Mouse (Mus musculus): ENCODE results near the gene Apoa5. TPM values are rescaled to one million over a fixed set of nuclear protein-coding genes. Genes with fewer than 3 reads are reported as not detected.

Gene Apoa5
- polyA plus RNA-seq, 1 experiment from 2014 or later, result 0.08 TPM

DNA sequence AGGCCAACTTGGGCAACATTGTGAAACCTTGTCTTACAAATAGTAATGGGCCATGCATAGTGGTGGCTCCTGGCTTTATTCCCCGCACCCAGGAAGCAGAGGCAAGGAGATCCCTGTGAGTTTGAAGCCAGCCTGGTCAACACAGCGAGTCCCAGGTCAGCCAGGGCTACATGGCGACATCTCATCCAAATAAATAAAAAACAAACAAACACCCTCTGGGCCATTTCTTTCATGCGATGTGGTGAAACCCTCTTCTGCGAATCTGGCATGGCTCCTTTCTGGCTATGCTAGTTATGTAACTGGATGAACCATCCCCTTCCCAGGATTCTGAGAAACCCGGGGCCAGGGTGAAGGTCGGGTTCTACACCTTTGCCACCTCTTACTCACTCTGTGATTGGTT, 12.3 kb upstream of the Apoa5 start:
- Histone ChIP-seq H3K27me3 (ENCODE audit: control insufficient read depth, insufficient read depth, low read length) (no peaks in the 10 kb centered on the region), H3K4me2 (ENCODE audit: low read depth, severe bottlenecking) (no peak overlapping the region), H3K9me3 (ENCODE audit: control insufficient read depth, low read length) (no peaks in the 10 kb centered on the region), H3K4me3 (ENCODE audit: low read depth, low read length) (no peak overlapping the region), H3K27ac (replicated peaks; ENCODE audit: low read depth, low read length) (no peak overlapping the region), H3K9ac (ENCODE audit: low read length) (no peak overlapping the region), H3K36me3 (ENCODE audit: control insufficient read depth, insufficient read depth, low read length) (no peaks in the 10 kb centered on the region), H3K4me1 (ENCODE audit: control insufficient read depth, insufficient read depth, low read length) (no peaks in the 10 kb centered on the region)
- no peak for DNase-seq (ENCODE audit: low spot score)
- WGBS, result 85% methylated on average over 7 of the region's 7 CpGs
- ATAC-seq (ENCODE audit: insufficient number of reproducible peaks, low FRiP score, low TSS enrichment, low read depth), result no peak

DNA sequence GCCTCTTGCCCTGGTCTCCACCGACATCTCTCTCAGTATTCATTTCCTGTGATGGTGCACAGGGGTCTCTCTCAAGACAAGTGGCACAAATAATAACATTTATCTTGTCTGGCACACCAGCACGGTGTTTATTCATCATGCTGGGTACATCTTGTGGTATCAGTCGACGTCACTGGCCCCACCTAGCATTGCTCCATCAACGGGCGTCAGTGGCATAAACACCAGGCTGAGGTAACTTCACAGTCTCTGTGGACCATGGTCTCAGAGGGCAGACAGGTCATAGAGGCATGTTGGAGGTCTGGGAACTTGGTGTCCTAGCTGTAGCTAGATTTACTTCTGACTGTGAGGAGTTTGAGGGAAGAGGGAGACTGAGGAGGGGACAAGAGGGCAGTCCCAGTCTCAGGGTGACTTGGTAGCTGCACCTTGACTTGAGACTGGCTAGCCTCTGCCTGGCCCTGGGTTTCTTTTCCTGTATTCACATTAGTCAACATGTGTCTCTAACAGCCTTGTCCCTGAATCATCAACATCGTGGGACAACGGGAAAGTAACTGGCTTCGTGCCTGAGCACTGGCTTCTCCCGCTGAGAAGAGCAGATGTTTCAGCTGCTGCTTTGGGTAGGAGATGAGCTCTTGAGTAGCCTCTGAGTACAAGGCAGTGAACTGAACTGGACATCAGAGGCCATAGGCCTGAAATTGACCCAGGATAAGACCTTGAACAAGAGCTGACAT, 11.6 kb upstream of the Apoa5 start:
- no peak overlapping the region for H3K4me3 ChIP-seq (ENCODE audit: low read depth, low read length)
- no peak overlapping the region for H3K4me2 ChIP-seq (ENCODE audit: low read depth, severe bottlenecking)
- H3K36me3 ChIP-seq (ENCODE audit: control insufficient read depth, insufficient read depth, low read length), result no peaks in the 10 kb centered on the region
- WGBS, result 87% methylated on average over 10 of the region's 10 CpGs
- no peak for DNase-seq (ENCODE audit: low spot score)
- no peaks in the 10 kb centered on the region for H3K9me3 ChIP-seq (ENCODE audit: control insufficient read depth, low read length)
- no peak for ATAC-seq (ENCODE audit: insufficient number of reproducible peaks, low FRiP score, low TSS enrichment, low read depth)
- H3K27me3 ChIP-seq (ENCODE audit: control insufficient read depth, insufficient read depth, low read length), result no peaks in the 10 kb centered on the region
- no peak overlapping the region for H3K9ac ChIP-seq (ENCODE audit: low read length)
- no peak overlapping the region for H3K27ac ChIP-seq (replicated peaks; ENCODE audit: low read depth, low read length)
- no peaks in the 10 kb centered on the region for H3K4me1 ChIP-seq (ENCODE audit: control insufficient read depth, insufficient read depth, low read length)

GRCm38 (mm10) chr9:46257546-46257945, 10.9 kb upstream of the Apoa5 start:
- H3K27ac ChIP-seq (replicated peaks; ENCODE audit: low read depth, low read length), result no peak overlapping the region

DNA sequence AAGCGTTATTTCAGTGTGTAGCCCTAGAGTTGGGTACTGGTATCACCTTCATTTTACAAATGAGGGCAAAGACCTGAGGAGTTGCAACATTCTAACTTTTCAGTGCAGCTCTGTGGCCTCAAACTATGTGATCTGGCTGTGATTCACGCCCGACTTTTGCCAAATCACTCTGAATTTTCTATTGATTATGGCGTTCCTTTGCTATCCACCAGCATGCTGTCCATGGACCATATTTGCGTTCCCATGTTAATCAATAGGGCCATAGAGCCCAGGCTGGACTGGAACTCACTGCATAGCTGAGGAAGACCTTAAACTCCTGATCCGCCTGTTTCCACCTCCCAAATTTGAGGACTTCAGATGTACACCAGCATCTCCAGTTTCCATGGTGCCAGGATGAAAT, 9.3 kb upstream of the Apoa5 start:
- no peak overlapping the region for H3K27ac ChIP-seq (replicated peaks; ENCODE audit: low read depth, low read length)
- H3K4me3 ChIP-seq (ENCODE audit: low read depth, low read length), result no peak overlapping the region
- no peaks in the 10 kb centered on the region for H3K27me3 ChIP-seq (ENCODE audit: control insufficient read depth, insufficient read depth, low read length)
- no peak overlapping the region for H3K4me2 ChIP-seq (ENCODE audit: low read depth, severe bottlenecking)
- H3K36me3 ChIP-seq (ENCODE audit: control insufficient read depth, insufficient read depth, low read length), result no peaks in the 10 kb centered on the region
- no peaks in the 10 kb centered on the region for H3K9me3 ChIP-seq (ENCODE audit: control insufficient read depth, low read length)
- ATAC-seq (ENCODE audit: insufficient number of reproducible peaks, low FRiP score, low TSS enrichment, low read depth), result no peak
- no peak overlapping the region for H3K9ac ChIP-seq (ENCODE audit: low read length)
- no peak for DNase-seq (ENCODE audit: low spot score)
- 84% methylated on average over 6 of the region's 6 CpGs for WGBS
- H3K4me1 ChIP-seq (ENCODE audit: control insufficient read depth, insufficient read depth, low read length), result no peaks in the 10 kb centered on the region

More at GRCm38 (mm10) chr9:46257546-46257945, 10.9 kb upstream of the Apoa5 start:
- Histone ChIP-seq H3K4me1 (ENCODE audit: control insufficient read depth, insufficient read depth, low read length) (no peaks in the 10 kb centered on the region), H3K4me3 (ENCODE audit: low read depth, low read length) (no peak overlapping the region), H3K4me2 (ENCODE audit: low read depth, severe bottlenecking) (no peak overlapping the region), H3K27me3 (ENCODE audit: control insufficient read depth, insufficient read depth, low read length) (no peaks in the 10 kb centered on the region), H3K9me3 (ENCODE audit: control insufficient read depth, low read length) (no peaks in the 10 kb centered on the region), H3K36me3 (ENCODE audit: control insufficient read depth, insufficient read depth, low read length) (no peaks in the 10 kb centered on the region), H3K9ac (ENCODE audit: low read length) (no peak overlapping the region)
- no peak for DNase-seq (ENCODE audit: low spot score)
- ATAC-seq (ENCODE audit: insufficient number of reproducible peaks, low FRiP score, low TSS enrichment, low read depth), result no peak
- 92% methylated on average over 3 of the region's 3 CpGs for WGBS

- 86% methylated on average over 7 of the region's 7 CpGs for WGBS
- no peaks in the 10 kb centered on the region for H3K9me3 ChIP-seq (ENCODE audit: control insufficient read depth, low read length)
- H3K27ac ChIP-seq (replicated peaks; ENCODE audit: low read depth, low read length), result no peak overlapping the region
- no peak overlapping the region for H3K4me3 ChIP-seq (ENCODE audit: low read depth, low read length)
- no peak overlapping the region for H3K9ac ChIP-seq (ENCODE audit: low read length)
- no peak for ATAC-seq (ENCODE audit: insufficient number of reproducible peaks, low FRiP score, low TSS enrichment, low read depth)
- no peaks in the 10 kb centered on the region for H3K4me1 ChIP-seq (ENCODE audit: control insufficient read depth, insufficient read depth, low read length)
- no peaks in the 10 kb centered on the region for H3K27me3 ChIP-seq (ENCODE audit: control insufficient read depth, insufficient read depth, low read length)
- no peak for DNase-seq (ENCODE audit: low spot score)
- H3K36me3 ChIP-seq (ENCODE audit: control insufficient read depth, insufficient read depth, low read length), result no peaks in the 10 kb centered on the region
- no peak overlapping the region for H3K4me2 ChIP-seq (ENCODE audit: low read depth, severe bottlenecking)
These were observed 7.3 kb upstream of the Apoa5 start for GRCm38 (mm10) chr9:46261131-46261530.

GRCm38 (mm10) chr9:46269125-46269524, 692 bp downstream of the Apoa5 start:
- DNase-seq (ENCODE audit: low spot score) (no peak), ATAC-seq (ENCODE audit: insufficient number of reproducible peaks, low FRiP score, low TSS enrichment, low read depth) (no peak)
- Histone ChIP-seq H3K36me3 (ENCODE audit: control insufficient read depth, insufficient read depth, low read length) (no peaks in the 10 kb centered on the region), H3K4me1 (ENCODE audit: control insufficient read depth, insufficient read depth, low read length) (0 out of 2 replicates have a peak, but pooled peaks cover 3% of the 10 kb centered on the region), H3K4me2 (ENCODE audit: low read depth, severe bottlenecking) (no peak overlapping the region), H3K9ac (ENCODE audit: low read length) (no peak overlapping the region), H3K4me3 (ENCODE audit: low read depth, low read length) (no peak overlapping the region), H3K27ac (replicated peaks; ENCODE audit: low read depth, low read length) (no peak overlapping the region), H3K27me3 (ENCODE audit: control insufficient read depth, insufficient read depth, low read length) (peaks cover 4% of the 10 kb centered on the region; the same call in 1 of the 2 replicates), H3K9me3 (ENCODE audit: control insufficient read depth, low read length) (no peaks in the 10 kb centered on the region)
- 91% methylated on average over 5 of the region's 5 CpGs for WGBS

- Histone ChIP-seq H3K27ac (replicated peaks; ENCODE audit: low read depth, low read length) (no peak overlapping the region), H3K4me1 (ENCODE audit: control insufficient read depth, insufficient read depth, low read length) (0 out of 2 replicates have a peak, but pooled peaks cover 3% of the 10 kb centered on the region), H3K4me3 (ENCODE audit: low read depth, low read length) (no peak overlapping the region), H3K9me3 (ENCODE audit: control insufficient read depth, low read length) (no peaks in the 10 kb centered on the region), H3K4me2 (ENCODE audit: low read depth, severe bottlenecking) (no peak overlapping the region), H3K27me3 (ENCODE audit: control insufficient read depth, insufficient read depth, low read length) (peaks cover 4% of the 10 kb centered on the region; the same call in 1 of the 2 replicates), H3K9ac (ENCODE audit: low read length) (no peak overlapping the region), H3K36me3 (ENCODE audit: control insufficient read depth, insufficient read depth, low read length) (peaks cover under 1% of the 10 kb centered on the region; the same call in 1 of the 2 replicates)
- 89% methylated on average over 4 of the region's 4 CpGs for WGBS
- DNase-seq (ENCODE audit: low spot score) (no peak), ATAC-seq (ENCODE audit: insufficient number of reproducible peaks, low FRiP score, low TSS enrichment, low read depth) (no peak)
These were observed 2.3 kb downstream of the Apoa5 start for GRCm38 (mm10) chr9:46270782-46271181.

- Histone ChIP-seq H3K4me1 (ENCODE audit: control insufficient read depth, insufficient read depth, low read length) (0 out of 2 replicates have a peak, but pooled peaks cover 3% of the 10 kb centered on the region), H3K9ac (ENCODE audit: low read length) (no peak overlapping the region), H3K4me3 (ENCODE audit: low read depth, low read length) (no peak overlapping the region), H3K4me2 (ENCODE audit: low read depth, severe bottlenecking) (no peak overlapping the region), H3K27me3 (ENCODE audit: control insufficient read depth, insufficient read depth, low read length) (peaks cover 4% of the 10 kb centered on the region; the same call in 1 of the 2 replicates), H3K27ac (replicated peaks; ENCODE audit: low read depth, low read length) (no peak overlapping the region), H3K36me3 (ENCODE audit: control insufficient read depth, insufficient read depth, low read length) (peaks cover 6% of the 10 kb centered on the region), H3K9me3 (ENCODE audit: control insufficient read depth, low read length) (no peaks in the 10 kb centered on the region)
- DNase-seq (ENCODE audit: low spot score) (no peak), ATAC-seq (ENCODE audit: insufficient number of reproducible peaks, low FRiP score, low TSS enrichment, low read depth) (no peak)
- WGBS, result 84% methylated on average over 9 of the region's 9 CpGs
These were observed 3.6 kb downstream of the Apoa5 start for GRCm38 (mm10) chr9:46272070-46272469.
